Comparison of ENCODE assay signal across 8 mouse cellular contexts in the genomic region with DNA sequence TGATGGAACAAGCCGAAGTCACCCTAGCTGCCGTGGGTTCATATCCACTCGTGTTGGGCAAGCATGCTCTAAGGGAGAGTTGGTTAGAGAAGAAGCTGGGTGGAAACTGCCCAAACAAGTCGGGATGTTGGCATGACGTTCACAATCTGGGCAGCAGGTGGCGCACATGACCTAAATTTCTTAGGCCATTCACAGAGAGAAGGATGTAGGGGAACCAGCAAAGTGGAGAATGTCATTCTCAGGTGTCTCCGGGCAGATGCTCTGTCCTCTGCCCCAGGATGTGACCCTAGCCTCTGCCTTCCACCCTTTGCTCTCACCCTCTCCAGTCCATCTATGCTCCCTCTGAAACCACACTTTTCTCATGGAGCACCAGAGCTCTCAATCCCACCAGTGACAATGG.
DNase-seq lines count a peak whose midpoint lies in the region; ATAC-seq and TF ChIP-seq lines count a peak whose summit lies in the region.

No protein-coding gene starts in this region.

- WGBS in forebrain, embryonic 11.5 days = 16% methylated on average over 7 of the region's 7 CpGs

- H3K27ac ChIP-seq in forebrain, embryonic 11.5 days (ENCODE audit: low read depth, low read length) = no peak overlapping the region

- peak; percentile 33 for DNase-seq in G1E (ENCODE audit: low spot score)
- DNase-seq in brain, embryonic 14.5 days (ENCODE audit: low read depth) = peak; percentile 91
- DNase-seq in forebrain, embryonic 11.5 days (ENCODE audit: low spot score) = peak; percentile 92
- DNase-seq in heart, postnatal 36 days = peak; percentile 86 to 95
- peak; percentile 83 for DNase-seq in layer of hippocampus, adult 9-10 months (ENCODE audit: low spot score)
- DNase-seq in lung, postnatal 14 days = peak; percentile 91
- peak; percentile 97 for DNase-seq in retina, embryonic 14.5 days (ENCODE audit: low spot score)
- peak; percentile 74 to 84 for DNase-seq in thymus, postnatal 36 days

- no peaks in the 10 kb centered on the region for H3K4me1 ChIP-seq in G1E (ENCODE audit: insufficient read depth, low read depth, low read length)
- peaks cover 6% of the 10 kb centered on the region; the same call in 1 of the 2 replicates for H3K4me1 ChIP-seq in forebrain, embryonic 11.5 days (replicated peaks; ENCODE audit: control insufficient read depth, insufficient read depth, low read length)

- intact Hi-C loops in heart, postnatal 36 days (cut with DNase I) = loop anchor here (1.0 to 10.0 kb wide), 5 partner anchors 24 to 291 kb away; no protein-coding TSS in a partner anchor

- no peaks in the 10 kb centered on the region for H3K9me3 ChIP-seq in G1E (replicated peaks)
- H3K9me3 ChIP-seq in forebrain, embryonic 11.5 days (ENCODE audit: control insufficient read depth, low read length) = no peaks in the 10 kb centered on the region

- no peak overlapping the region; the same call in 1 of the 2 replicates for H3K9ac ChIP-seq in forebrain, embryonic 11.5 days (ENCODE audit: low read length)

- no peak for TF ChIP-seq POLR2A in brain, embryonic 14.5 days (IDR thresholded peaks at IDR 0.05; ENCODE audit: borderline replicate concordance, extremely low read depth, insufficient read depth, insufficient read length, poor library complexity, severe bottlenecking)

- H3K36me3 ChIP-seq in G1E (replicated peaks) = no peaks in the 10 kb centered on the region
- no peaks in the 10 kb centered on the region for H3K36me3 ChIP-seq in forebrain, embryonic 11.5 days (ENCODE audit: control insufficient read depth, insufficient read depth, low read length)

- ATAC-seq in G1E (ENCODE audit: extremely low read depth, insufficient number of reproducible peaks, low FRiP score, poor library complexity, severe bottlenecking) = peak; percentile 60
- ATAC-seq in forebrain, embryonic 11.5 days (replicated peaks; ENCODE audit: low FRiP score) = peak; percentile 35; the same call in 1 of the 2 replicates

- no peak overlapping the region for H3K4me3 ChIP-seq in G1E (ENCODE audit: low read depth, low read length)
- no peak overlapping the region for H3K4me3 ChIP-seq in forebrain, embryonic 11.5 days (ENCODE audit: low read depth, low read length)

- TF ChIP-seq CTCF in G1E (IDR thresholded peaks at IDR 0.05; ENCODE audit: low read depth, low read length) = peak; percentile 63
- TF ChIP-seq CTCF in brain, embryonic 14.5 days (IDR thresholded peaks at IDR 0.05; ENCODE audit: borderline replicate concordance, extremely low read depth, insufficient read depth, insufficient read length) = peak; percentile 93

- H3K27me3 ChIP-seq in G1E (ENCODE audit: insufficient read depth, low read length) = peaks cover 35% of the 10 kb centered on the region
- H3K27me3 ChIP-seq in forebrain, embryonic 11.5 days (ENCODE audit: control insufficient read depth, insufficient read depth, low read length) = no peaks in the 10 kb centered on the region

- H3K4me2 ChIP-seq in forebrain, embryonic 11.5 days (ENCODE audit: low read depth, low read length, severe bottlenecking) = no peak overlapping the region

Comparison
In these comparisons a context has a peak if more than half of its experiments do, and no peak if none do; other contexts are left out.
1. DNase-seq: peak in every context shown above with its lines; median percentile 97 in retina, embryonic 14.5 days; 92 in forebrain, embryonic 11.5 days; 91 in brain, embryonic 14.5 days; 91 in lung, postnatal 14 days; 90 in heart, postnatal 36 days; 83 in layer of hippocampus, adult 9-10 months; 79 in thymus, postnatal 36 days; 33 in G1E.